Mouse (Mus musculus) spleen, adult 2 months (tissue): ENCODE results near the gene Ror1. TPM values are rescaled to one million over a fixed set of nuclear protein-coding genes. Genes with fewer than 3 reads are reported as not detected.
A peak's percentile ranks its signal among the peaks of the same experiment; 100 is the strongest.

ENCODE experiments used
- DNase-seq, 2 experiments: peaks; one replicate each; pipeline versions ENCODE4 v3.0.0 to v3.0.0-alpha.2; 2012 to 2021; ENCODE audit warnings: low spot score in 2 of 2, low read depth in 1 of 2
- H3K27ac ChIP-seq: fragments of 200-500 bp; 2 replicates; pipeline ENCODE4 v1.5.1; 2012; ENCODE audit warnings: low read length, inconsistent platforms; ENCODE audit not compliant: insufficient read depth
- H3K27me3 ChIP-seq: fragments of 200-500 bp; 2 replicates; pipeline ENCODE4 v1.6.1; 2012; ENCODE audit warnings: mild to moderate bottlenecking, moderate library complexity, low read length, inconsistent platforms; ENCODE audit not compliant: control insufficient read depth, insufficient read depth
- H3K36me3 ChIP-seq: fragments of 200-500 bp; 2 replicates; pipeline ENCODE4 v1.6.1; 2012; ENCODE audit warnings: mild to moderate bottlenecking, low read length, inconsistent platforms; ENCODE audit not compliant: control insufficient read depth, insufficient read depth
- H3K4me1 ChIP-seq: fragments of 200-500 bp; 2 replicates; pipeline ENCODE4 v1.6.1; 2011; ENCODE audit warnings: inconsistent platforms; ENCODE audit not compliant: control insufficient read depth, insufficient read depth, insufficient read length
- H3K4me3 ChIP-seq: fragments of 200-500 bp; 2 replicates; pipeline ENCODE4 v1.5.1; 2011; ENCODE audit warnings: mild to moderate bottlenecking, inconsistent platforms; ENCODE audit not compliant: insufficient read depth, insufficient read length; ENCODE audit errors: extremely low read depth
- CTCF ChIP-seq: fragments of 200-500 bp; IDR thresholded peaks from 2 replicates; pipeline ENCODE4 v1.5.1; 2011; ENCODE audit warnings: mild to moderate bottlenecking, inconsistent platforms; ENCODE audit not compliant: insufficient read depth, insufficient read length, insufficient replicate concordance; ENCODE audit errors: extremely low read depth
- POLR2A ChIP-seq: fragments of 200-500 bp; IDR thresholded peaks from 2 replicates; pipeline ENCODE4 v1.6.1; 2011; ENCODE audit warnings: low read depth, low read length, inconsistent platforms
- WGBS: fragments of 180-500 bp; shearing (Covaris S2); methylation state at CpG from one replicate; pipeline ENCODE4 v1.1.7; 2018; 5-methylcytosine and 5-hydroxymethylcytosine counted together
- polyA plus RNA-seq: library from polyadenylated mRNA; depleted of rRNA; stranded (reverse); fragments of >200 nt; gene quantifications from 2 replicates; pipeline ENCODE4 v1.2.3, GENCODE M21; 2012

The Ror1 gene
- polyA plus RNA-seq, 1 experiment: 0.64 TPM

DNA sequence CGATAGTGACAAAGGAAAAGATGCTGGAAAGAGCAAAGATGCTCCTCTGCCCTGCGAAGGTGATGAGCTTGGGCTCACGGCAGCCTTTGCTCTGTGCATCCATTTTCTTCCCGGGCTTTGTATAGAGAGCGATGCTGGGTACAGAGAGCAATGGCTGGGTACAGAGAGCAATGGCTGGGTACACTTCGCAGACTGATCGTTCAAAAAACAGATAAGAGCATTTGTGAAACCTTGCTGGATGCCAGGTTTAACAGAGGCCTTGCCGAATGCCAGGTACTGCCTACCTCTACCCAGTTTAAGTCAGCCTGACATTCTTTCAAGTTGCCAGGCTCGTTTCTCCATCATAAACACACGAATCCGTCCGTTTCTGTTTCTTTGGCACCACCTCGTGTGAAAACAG lies 38.2 kb upstream of the Ror1 start:
- DNase-seq: no peak
- TF ChIP-seq POLR2A (no peak), CTCF (no peak)
- no peaks in the 10 kb centered on the region for H3K36me3 ChIP-seq
- H3K27me3 ChIP-seq: no peaks in the 10 kb centered on the region
- H3K4me1 ChIP-seq: no peaks in the 10 kb centered on the region
- no peak overlapping the region for H3K27ac ChIP-seq
- no peak overlapping the region for H3K4me3 ChIP-seq
- 89% methylated on average over 13 of the region's 13 CpGs for WGBS

DNA sequence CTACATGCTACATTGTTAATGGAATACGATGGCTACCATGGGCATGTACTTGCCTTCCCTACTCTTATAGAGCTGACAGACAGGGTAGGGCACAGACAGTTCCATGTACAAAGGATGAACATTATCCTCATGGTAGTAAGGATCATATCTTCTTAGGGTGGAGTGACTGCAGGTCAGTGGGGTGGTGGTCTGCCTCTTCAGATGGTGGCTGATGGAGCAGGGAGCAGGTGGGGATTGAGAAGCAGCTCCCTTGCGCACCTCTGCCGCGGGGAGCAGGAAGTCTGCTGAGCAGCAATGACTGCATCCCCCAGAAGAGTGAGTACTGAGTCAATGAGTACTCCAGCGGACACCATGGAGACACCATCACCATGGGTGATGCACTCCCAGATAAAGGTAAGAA lies 37.0 kb upstream of the Ror1 start:
- TF ChIP-seq POLR2A (no peak), CTCF (no peak)
- WGBS: 92% methylated on average over 5 of the region's 5 CpGs

GRCm38 (mm10) chr4:100059811-100060210 lies 35.8 kb upstream of the Ror1 start:
- no peak for DNase-seq
- no peak overlapping the region for H3K27ac ChIP-seq
- H3K4me3 ChIP-seq: no peak overlapping the region
- TF ChIP-seq CTCF (no peak), POLR2A (no peak)
- no peaks in the 10 kb centered on the region for H3K27me3 ChIP-seq
- no peaks in the 10 kb centered on the region for H3K4me1 ChIP-seq
- H3K36me3 ChIP-seq: no peaks in the 10 kb centered on the region
- 80% methylated on average over 3 of the region's 3 CpGs for WGBS

More for the DNA sequence above, 37.0 kb upstream of the Ror1 start:
- no peak for DNase-seq
- no peaks in the 10 kb centered on the region for H3K4me1 ChIP-seq
- no peak overlapping the region for H3K4me3 ChIP-seq
- no peaks in the 10 kb centered on the region for H3K27me3 ChIP-seq
- H3K27ac ChIP-seq: no peak overlapping the region
- no peaks in the 10 kb centered on the region for H3K36me3 ChIP-seq

DNA sequence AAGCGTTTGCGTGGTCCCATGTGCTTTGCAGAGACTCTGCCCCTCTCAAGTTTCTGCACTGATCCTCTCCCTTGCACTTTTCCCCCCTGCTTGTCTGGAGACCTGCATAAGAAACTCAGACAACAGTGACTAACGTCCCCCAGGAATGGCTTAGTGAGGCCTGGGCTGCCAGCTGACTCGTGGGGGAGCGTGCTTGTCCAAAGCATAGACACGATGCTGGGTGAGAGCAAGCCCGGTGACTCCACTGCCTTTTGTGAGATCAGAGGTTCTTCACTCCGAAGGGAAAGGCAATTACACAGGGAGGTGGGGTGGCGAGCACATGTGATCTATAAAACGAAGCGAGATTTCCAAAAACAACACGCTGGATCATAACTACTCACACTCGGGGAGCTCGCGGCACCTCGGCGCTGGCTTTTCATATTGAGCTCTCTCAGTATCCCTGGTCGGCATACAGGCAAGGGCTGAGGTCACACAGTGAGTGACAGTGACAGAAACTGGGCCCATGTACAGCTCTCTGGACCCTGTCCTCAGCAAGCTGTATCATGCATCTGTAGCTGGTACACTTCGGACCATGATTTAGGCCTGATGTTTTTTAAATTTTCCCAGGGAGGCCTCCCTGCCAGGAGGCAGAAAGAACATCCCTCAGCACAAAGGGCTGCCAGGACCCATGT lies 34.1 kb upstream of the Ror1 start:
- Histone ChIP-seq H3K27ac (no peak overlapping the region), H3K36me3 (no peaks in the 10 kb centered on the region), H3K4me1 (no peaks in the 10 kb centered on the region), H3K27me3 (no peaks in the 10 kb centered on the region), H3K4me3 (no peak overlapping the region)
- TF ChIP-seq POLR2A (no peak), CTCF (no peak)
- 92% methylated on average over 19 of the region's 19 CpGs for WGBS
- DNase-seq: no peak

- H3K36me3 ChIP-seq: no peaks in the 10 kb centered on the region
- DNase-seq: no peak
- H3K27me3 ChIP-seq: no peaks in the 10 kb centered on the region
- H3K27ac ChIP-seq: no peak overlapping the region
- TF ChIP-seq POLR2A (no peak), CTCF (no peak)
- no peak overlapping the region for H3K4me3 ChIP-seq
- H3K4me1 ChIP-seq: no peaks in the 10 kb centered on the region
- 87% methylated on average over 2 of the region's 2 CpGs for WGBS
These were observed 29.9 kb upstream of the Ror1 start for GRCm38 (mm10) chr4:100065686-100066085.

DNA sequence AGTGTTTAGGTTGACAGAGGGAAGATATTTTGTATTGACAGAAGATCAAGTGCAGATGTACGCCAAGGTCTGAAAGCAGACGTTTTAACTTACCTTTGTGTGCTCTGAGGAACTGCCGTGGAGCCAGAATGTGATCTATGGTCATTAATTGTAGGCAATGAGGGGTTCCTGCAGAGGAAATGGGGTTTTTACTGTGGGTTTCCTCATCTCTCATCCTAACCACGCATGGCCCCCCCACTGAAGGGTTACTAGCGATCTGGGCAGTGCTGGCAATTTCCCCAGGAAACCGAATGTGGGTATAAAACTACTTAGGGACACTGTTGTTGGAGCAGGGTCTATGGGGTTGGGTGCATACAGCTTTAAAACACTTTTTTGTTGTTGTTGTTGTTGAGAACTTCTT lies 25.5 kb upstream of the Ror1 start:
- 8% methylated on average over 6 of the region's 6 CpGs for WGBS
- Histone ChIP-seq H3K36me3 (no peaks in the 10 kb centered on the region), H3K4me1 (no peaks in the 10 kb centered on the region), H3K27me3 (no peaks in the 10 kb centered on the region), H3K27ac (no peak overlapping the region), H3K4me3 (no peak overlapping the region)
- TF ChIP-seq CTCF: no peak
- TF ChIP-seq POLR2A: no peak
- no peak for DNase-seq

DNA sequence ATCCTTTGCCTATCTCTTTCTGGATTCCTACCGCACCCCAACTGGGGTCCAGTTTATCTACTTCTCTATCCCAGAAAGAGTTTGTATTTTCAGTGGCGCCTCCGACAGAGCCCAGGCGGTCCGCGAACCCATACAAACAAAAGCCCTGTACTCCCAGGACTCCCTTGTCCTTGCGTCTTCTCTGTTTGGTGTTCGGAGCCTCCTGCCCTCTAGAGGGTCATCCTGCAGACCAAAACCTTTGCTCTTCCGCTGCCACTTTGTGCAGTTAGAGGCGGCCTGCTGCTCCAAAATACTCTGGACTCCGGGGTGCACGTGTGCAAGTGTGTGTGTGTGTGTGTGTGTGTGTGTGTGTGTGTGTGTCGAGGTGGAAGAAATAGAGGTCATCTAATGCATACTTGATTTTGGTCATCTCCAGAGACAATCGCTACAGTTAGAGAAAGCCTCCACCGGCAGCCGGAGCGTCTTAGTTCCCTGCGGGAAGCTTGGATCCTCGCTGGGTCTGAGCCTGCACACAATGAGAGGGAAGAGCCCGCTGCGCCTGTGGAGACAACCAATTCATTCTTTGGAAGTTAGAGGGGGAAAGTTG lies 1.1 kb downstream of the Ror1 start:
- DNase-seq: no peak
- peak overlapping the region; percentile 56 for H3K4me3 ChIP-seq
- H3K36me3 ChIP-seq: no peaks in the 10 kb centered on the region

More for the DNA sequence above, 1.1 kb downstream of the Ror1 start:
- no peak for TF ChIP-seq CTCF
- no peak for TF ChIP-seq POLR2A
- peaks cover 9% of the 10 kb centered on the region for H3K27me3 ChIP-seq
- WGBS: 28% methylated on average over 21 of the region's 21 CpGs
- 0 out of 2 replicates have a peak overlapping the region, but pooled peaks have one; percentile 57 for H3K27ac ChIP-seq
- H3K4me1 ChIP-seq: peaks cover 4% of the 10 kb centered on the region; the same call in 1 of the 2 replicates
